Mouse (Mus musculus) brain, embryonic 18.5 days (tissue): ENCODE measurements at regions not wholly inside any gene's neighbourhood (a gene's known extent, or its start where the extent isn't known, plus 50 kb on each side); places are given as distances from the start of the nearest gene placed in this dataset.

Source experiments
- DNase-seq: peaks from one replicate; pipeline ENCODE4 v3.0.0-alpha.2; 2012; ENCODE audit warnings: low read depth, low spot score

DNA sequence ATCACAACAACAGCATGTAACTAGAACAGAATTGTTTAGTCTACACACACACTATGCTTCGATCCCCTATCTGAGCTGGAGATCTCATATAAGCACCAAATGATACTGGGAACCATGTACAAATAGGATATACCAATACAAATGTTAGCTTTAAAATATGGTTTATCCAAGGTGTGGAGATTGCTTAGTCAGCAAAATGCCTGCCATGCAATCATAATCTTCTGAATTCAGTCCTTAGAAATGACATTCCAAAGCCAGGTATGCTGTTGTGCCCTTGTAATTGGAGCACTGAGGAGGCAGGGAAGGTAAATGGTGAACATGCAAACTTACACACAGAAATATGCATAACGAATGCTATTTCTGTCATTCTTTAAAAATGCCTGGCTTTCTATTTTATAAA lies 54.0 kb upstream of the Thsd7b start:
- DNase-seq, result no peak

DNA sequence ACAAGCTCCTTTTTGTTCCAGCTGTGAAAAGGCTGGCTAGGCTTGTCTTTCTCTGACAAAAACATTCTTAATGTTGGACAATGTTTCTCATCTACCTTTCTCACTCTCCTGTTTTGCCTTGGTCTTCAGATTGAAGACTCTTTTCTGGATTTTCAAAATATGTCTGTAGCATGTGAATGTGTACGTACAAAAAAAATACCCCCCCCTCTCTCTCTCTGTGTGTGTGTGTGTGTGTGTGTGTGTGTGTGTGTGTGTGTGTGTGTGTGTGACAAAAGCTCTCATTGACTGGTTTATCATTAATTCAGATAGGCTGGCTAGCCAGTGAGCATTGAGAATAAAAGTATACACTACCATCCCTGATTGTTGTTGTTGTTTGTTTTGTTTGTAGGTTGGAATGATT lies 64.3 kb upstream of the Thsd7b start:
- DNase-seq, result no peak

DNA sequence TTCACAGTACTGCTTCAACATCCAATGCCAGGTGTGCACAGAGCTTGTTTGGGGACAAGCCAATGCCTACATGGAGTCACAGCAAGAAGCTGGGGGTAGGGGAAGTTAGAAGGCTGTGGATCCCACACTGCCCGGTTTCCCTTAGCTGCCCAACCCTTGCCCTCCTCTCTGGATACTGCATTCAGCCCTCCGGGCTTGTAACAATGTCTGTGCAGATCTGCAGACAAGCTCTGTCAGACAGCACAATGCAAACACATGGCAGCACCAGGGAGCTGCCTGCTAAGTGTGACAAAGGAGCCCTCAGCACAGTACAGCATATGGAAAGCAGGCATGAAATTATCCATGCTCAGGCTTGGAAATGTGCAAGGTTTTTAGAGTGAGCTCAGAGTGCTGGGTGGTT lies 64.7 kb upstream of the Thsd7b start:
- peak; percentile 37 for DNase-seq

DNA sequence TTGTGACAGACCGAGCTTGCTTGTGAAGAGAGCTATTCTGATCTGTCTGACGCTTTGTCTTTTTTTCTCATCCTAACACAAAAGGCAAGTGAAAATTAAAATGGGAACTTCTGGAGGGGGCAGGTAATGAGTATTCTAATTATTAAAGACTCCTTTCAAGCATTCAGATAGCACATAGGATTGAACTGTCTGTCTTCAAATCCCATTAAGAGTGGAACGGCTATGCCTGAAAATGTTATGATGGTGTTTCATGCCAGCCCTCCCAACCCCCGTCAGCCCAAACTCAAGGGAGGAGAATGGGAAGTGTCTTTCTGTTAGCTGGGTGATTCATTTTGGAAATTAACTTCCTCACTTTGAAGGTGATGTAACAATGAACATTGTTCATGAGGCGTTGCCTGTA lies 65.4 kb upstream of the Thsd7b start:
- no peak for DNase-seq

DNA sequence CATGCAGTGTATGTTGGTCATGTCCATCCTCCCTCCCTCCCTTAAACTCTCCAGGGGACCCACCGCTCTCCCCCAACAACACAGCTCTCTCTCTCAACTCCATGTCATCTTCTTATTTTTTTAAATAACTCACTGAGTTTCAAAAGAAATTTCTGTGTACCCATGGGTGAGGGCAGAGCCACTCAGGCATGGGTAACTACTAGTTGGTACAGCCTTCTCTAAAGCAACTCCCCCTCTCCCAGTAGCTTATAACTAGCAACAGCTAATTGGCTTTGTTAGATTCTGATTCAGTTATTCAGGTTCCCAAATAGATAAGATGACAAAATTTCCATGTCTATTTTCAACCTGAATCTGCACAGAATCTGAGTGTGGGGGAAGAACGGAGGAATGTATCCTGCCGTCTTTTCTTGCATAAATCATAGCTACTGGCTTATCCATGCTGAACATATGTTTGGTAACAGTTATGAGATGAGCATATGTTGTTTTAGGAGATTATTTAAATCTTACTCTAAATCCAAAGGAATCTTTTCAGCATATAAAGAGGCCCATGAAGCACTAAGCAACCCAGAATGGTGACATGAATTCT lies 92.8 kb upstream of the Thsd7b start:
- peak; percentile 37 for DNase-seq

DNA sequence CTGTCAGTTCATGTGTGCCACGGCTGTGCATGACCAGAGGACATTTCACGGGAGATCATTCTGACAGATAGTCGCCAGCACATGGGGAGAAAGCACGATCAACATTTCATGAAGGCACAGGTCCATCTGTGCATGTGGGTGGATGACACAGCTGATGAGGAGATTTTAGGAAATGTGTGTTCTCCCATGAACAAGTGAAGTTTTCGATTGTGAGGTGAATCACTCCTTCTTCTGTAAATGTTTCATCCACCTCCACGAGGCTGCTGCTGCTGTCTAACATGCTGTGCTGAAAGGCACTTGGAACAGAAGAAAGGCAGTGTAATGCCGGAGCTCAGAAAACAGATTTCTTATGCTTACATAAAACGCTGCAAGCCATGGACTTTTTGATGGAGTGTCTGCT lies 103.2 kb upstream of the Thsd7b start:
- no peak for DNase-seq

DNA sequence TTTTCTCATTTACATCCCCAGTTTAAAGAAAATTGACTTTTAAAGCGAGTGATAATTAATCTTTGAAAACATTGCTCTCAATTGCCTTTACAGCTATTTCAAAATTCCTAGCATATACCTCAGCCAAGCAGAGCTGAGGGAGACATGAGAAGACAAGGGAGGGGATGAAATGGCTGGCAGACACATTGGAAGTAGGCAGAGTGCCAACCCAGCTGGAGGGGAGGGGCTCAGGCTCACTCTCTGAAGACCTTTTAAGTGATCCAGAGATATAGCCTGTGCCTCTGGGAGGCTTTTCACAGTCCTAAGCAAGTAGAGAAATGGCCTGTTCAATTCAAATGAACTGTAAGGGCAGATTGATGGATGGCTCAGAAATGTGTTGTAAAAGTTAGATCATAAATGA lies 122.5 kb upstream of the Thsd7b start:
- DNase-seq, result no peak

DNA sequence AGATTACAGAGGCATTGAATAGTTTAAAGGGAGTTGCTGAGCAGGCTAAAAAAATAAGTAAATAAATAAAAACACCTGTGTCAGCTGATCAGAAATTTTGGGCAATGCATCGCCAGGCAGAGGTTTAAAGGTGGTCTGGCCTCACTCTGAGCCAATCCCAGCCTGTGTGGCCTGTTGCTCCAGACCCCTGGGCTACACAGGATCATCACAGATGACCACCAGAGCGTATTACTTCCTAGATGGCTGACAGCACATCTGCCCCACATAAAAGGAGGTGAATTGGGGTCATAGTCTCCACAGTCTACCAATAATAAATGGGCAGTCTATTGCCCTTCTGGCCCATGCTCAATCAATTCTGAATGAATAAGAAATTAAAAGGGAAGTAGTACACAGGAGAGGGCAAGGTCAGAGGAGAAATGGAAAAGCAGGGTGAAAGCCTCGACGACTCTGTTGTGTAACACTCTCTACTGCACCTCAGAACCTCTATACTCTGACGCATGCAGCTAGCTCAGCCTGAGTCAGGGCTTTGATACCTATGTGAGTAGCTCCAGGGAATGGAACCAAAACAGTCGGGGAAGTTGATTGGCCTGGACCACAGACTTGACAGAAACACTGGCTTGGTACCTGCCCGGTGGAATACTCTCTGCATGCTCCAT lies 124.2 kb upstream of the Thsd7b start:
- DNase-seq, result no peak

DNA sequence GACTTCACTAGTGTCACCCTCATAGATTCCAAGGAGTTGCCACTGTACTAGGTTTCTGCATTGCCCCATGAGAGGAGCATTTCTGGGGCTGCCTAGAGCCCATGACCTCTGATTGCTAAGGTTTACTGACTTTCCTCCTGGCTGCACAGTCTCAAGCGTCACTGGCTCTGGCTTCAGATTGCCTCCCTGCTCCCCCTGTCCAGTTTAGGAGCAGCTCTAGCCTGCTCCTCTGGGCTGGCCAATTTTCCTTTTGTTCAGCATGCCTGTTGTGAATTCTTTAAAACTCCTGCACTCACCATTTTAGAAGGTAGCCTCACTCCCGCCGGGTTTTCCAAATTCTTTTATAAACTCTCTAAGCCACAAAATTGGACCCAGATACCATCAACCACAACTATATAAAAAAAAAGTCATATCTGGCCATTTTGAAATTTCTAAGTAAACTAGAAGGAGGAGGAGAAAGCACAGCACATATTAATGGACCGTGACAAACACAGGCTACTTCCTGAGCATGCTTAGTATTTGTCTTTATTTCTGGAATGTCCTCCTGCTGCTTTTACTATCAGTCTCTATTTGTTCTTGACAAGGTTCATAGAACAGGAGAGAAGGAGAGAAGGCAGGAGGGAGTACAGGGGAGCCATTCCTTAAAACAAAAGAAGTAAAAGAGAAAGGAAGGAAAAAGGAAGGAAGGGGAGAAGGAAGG lies 126.6 kb upstream of the Thsd7b start:
- no peak for DNase-seq

DNA sequence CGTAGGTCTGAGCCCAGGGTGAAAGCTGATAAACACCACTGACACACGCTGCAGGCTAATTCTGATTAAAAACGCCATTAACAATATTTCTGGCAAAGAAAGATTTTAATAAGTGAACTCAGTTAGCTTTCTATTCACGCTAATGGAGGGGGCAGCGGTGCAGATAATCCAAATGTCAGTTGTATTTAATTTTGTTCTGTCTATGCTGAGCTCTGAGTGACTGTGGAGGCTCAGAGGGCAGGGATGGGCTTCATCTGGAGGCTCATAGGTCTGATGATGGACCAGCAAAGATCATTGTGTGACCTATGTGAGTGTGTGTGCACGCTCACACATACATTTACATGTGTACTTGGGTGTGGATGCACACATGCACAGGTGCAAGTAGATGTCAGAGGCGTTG lies 134.3 kb upstream of the Thsd7b start:
- DNase-seq, result no peak

DNA sequence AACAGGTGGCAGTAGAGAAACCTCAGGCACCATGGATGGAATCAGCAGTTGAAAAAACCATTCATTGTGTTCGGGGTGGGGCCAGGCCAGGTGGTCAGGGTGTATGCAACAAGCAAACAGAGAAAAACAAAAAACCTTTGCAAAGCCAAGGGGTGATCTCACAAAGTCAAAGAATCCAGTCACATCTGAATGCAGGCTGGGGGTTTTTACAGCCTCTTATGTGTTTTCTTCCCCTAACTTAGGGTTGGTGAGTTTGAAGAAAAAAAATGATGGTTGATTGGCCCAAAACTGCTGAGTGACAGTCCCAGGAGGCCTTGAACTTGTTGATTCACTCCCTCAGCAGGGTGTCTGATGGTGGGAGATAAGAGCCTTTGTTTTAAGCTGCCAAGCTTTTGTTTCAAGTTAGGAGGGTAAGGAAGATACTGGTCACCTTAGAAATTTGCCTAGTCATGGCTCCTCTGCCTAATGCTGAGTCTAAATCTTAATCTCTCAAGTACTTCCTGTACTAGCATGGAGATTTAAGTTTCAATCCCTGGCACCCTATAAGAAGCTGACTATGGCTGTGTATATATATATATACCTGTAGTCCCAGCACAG lies 166.0 kb upstream of the Thsd7b start:
- DNase-seq, result no peak

DNA sequence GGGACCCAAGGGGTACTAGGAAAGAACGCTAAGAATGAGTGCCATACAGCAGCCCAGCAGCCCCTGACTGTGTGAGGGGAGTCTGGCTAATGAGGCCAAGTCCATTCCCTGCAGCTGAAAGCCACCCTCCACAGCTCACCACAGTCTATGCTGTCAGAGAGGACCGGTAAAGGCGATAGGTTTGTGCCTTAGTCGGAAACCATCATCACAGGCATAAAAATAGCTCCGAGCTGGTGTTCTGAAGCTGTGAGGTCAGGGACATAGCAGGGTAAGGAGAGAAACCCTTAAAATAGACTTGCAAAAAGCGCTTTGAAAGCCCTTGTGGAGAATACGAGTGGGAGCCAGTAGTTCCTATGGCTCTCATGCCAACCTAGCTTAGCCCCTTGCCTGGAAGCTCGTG lies 172.1 kb upstream of the Thsd7b start:
- DNase-seq, result no peak

DNA sequence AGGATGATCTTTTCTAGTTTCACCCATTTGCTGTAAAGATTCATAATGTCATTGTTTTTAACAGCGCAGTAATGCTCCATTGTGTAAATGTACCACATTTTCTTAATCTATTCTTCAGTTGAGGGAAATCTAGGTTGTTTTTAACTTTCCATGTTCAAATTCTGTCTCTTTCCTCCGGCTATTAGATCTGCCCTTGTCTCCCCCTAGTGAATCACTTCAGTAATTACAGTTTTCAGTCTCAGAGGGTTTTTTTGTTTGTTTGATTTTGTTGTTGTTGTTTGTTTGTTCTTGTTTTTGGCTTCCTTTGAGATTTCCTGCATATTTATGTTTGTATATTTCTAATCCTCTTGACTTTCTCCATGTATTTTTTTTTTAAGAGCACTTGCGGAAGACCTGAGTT lies 194.8 kb upstream of the Thsd7b start:
- DNase-seq, result no peak

DNA sequence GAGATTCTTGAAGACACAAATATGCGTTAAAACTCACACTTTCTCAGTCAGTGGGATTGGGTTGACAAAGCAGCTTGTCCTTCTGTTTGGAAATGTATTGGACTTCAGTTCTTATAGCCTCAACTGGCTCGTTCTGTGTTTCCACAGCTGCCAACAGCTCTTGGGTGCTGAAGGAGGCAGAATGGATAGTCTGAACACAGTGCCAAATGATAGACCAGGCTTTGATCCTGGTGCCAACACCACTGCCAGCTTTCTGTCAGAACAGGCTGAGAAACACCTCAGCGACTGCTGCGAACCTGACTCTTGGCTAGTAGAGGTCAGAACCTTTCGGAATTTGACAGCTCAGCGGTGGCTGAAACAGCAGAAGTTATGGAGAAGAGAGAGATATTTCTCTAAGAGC lies 215.9 kb upstream of the Thsd7b start:
- DNase-seq, result no peak

DNA sequence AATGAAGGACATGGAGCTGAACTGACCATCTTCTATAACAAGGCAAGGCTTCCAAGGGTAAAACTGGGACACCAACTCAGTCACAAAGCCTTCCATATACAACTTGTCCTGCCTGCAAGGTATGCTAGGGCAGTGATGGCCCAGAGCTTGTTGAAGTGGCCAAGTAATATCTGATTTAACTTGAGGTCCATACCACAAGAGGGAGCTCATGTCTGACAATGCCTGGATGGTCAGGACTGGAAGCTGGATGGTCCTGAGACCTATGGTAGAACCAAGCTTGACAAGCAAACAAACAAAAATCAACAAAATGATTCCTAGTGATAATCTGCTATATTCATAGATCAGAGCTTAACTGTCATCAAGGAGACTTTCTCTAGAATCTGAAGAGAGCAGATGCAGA lies 217.8 kb upstream of the Thsd7b start:
- no peak for DNase-seq

DNA sequence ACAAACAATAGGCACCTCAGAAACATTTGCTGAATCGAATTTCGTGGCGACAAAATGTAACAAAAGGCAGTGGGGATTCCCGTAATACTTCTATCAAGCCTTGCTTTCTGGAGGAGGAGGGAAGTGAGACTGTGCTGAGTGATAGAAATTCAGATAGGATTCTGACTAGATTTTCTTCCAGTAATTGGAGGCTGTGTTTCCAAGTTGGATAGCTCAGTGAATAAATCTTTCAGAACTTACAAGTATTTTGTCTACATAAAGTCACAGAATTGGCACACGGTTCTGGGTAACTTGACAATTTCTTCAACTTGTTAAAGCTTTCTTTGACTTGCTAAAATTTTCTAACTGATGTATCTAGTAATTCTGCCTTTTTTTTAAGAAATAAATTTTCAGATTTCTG lies 239.4 kb upstream of the Thsd7b start:
- DNase-seq, result peak; percentile 55

DNA sequence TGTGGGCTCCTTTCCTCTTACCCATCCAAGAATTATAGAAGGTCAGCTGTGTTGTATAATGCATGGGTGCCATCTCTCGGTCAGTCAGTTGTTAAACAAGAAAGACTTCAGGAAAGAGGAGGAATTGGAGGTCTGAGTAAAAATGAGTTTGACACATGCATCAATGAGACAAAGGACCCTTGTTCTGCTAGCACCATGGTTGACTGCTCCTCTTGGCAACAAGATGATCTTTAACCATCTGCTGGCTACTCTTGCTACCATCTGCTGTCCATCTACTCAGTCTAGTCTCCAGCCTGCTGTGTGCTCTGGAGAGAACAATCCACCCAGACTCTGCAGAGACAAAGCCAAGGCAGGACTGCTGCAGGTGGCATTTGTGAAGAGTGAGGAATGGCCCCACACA lies 267.2 kb upstream of the Thsd7b start:
- no peak for DNase-seq

DNA sequence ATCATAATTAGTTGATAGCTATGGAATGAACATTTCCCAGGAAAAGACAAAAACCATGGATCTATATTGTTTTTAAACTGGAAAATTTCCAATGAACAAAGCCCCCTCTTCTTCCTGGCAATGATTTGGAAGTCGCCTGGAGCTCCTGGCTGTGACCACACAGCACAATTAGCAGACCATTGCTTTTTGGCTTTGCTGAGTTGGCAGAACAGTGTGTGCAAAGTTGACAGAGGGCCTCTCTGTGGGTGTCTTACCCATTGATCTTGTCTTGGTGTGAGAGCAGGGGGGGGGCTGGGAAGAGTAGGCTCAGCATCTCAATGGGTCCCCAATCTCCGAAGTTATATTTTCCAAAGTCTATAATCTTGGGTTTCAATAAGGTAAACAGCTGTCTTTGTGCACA lies 270.8 kb upstream of the Thsd7b start:
- DNase-seq, result no peak

DNA sequence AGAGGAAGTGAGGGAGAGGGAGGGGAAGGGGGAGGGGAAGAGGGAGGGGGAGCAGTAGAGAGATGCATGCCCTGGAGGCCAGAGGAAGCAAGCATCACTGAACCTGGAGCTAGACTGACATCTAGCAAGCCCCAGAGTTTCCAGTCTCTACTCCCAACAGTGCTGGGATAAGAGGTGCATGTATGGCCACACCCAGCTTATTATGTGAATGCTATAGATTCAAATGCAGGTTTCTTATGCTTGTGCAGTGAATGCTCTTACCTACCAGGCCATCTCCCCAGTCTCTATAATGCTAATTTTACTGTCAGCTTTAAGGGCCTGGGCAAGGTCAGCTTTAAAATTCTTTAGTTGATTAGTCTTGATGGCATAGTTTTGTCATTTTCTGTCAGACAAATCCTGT lies 271.3 kb upstream of the Thsd7b start:
- no peak for DNase-seq

DNA sequence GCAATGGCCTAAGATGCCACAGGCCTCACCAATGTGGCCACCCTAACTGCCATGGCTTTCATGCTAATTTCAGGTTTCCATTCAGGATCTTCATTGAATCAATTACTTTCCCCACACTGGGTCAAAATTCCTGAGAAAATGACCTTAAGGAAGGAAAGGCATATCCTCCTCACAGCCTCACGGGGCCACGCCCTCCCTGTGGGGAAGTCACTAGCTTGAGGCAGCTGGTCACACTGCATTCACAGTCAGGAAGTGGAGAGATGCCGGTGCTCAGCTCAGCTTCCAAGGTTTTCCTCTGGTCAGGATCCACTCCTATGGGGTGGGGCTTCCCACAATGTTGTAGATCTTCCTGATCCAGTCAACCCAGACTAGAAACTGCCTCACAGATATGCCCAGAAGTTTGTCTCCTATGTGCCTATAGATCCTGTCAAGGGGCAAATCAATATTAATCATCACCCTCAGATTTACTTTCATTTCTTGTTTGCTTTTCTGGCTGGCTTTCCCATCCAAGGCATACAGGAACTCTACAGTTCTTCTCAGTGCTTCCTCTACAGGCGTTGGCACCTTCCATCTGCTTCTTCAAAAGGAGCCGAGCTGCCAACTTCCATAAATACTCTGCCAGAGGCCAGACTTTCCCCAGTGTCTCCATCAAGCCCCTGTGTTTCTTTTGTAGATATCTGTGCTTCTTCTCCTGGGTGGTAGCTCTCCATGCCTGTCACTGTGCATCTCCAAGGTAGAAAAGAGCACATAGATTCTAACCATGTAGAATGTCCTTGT lies 273.2 kb upstream of the Thsd7b start:
- no peak for DNase-seq

DNA sequence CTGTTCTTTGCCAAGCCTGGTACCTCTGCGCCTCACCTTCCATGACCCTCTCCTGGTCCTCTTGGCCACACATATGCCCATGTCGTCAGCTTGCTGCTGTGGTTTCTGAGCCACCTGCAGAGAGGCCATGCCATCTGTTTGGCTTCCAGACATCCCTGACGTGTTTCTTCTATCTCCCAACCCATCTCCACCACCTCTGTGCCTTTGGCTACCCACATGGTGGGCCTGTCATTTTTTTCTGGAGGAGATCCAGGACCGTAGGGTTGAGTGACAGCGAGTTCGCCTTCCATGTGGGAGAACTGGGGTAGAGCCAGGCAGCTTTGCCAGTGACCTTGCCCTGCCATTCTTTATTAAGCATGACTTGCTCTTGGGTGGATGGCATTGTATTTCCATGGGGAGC lies 278.4 kb upstream of the Thsd7b start:
- no peak for DNase-seq

DNA sequence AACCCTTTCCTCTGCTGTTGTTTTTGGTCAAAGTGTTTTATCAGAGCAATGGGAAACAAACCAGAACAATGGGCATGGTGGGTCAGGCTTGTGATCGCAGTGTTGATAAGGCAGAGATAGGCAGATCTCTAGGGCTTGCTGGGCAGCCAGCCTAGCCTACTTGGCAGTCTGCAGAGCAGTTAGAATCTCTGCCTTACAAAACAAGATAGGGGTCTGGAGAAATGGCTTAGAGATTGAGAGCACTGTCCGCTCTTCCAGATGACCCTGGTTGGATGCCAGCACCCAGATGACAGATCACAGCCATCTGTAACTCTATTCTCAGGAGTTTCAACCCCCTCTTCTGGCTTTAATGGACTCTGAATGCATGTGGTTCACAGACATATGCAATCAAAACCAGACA lies 289.7 kb upstream of the Thsd7b start:
- no peak for DNase-seq
